Mouse (Mus musculus) A20 (cell line): ENCODE results near the gene Fam196b.
A peak's percentile ranks its signal among the peaks of the same experiment; 100 is the strongest.

Experiments used
- DNase-seq: peaks from one replicate; pipeline ENCODE4 v3.0.0-alpha.2; 2011; ENCODE audit warnings: low read depth, low spot score

The Fam196b gene

DNA sequence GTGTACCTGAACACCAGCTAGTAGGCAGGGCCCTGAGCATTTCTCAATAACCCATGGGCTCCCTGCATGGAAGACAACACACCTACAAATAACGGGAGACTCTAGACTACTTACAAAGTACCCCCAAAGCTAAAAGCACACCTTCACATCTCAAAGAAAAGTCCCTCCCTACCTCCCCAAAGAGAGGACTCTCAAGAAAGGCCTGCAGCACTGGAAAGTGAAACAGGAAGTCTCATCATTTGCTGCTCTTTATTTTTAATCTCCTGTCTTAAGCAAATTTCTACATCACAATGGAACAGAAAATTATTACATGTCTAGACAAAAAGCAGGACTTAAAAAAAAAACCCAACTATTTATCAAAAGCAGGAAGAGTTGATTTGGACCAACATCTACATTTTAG is 90.7 kb downstream of the Fam196b start:
- peak; percentile 78 for DNase-seq

- DNase-seq, result peak; percentile 11
These were observed 91.7 kb downstream of the Fam196b start for GRCm38 (mm10) chr11:34406309-34406708.

DNA sequence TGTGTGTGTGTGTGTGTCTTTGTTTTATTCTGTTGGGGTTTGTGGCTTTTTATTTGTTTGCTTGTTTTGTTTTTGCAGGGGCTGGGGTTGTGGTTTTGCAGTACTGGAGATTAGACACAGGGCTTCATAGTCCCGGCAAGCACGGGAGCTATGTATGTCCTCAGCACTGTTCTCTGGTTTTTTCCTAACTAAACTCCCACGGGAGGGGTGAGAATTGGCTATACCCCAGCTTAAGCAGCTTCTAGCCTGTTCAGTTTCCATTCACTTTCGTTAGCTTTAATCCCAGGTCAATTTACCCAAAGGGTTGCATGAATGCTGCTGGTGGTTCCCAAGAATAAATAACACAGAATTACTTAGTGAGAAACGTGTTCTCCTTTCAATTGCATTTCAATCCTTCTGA is 92.2 kb downstream of the Fam196b start:
- DNase-seq, result peak; percentile 7

DNA sequence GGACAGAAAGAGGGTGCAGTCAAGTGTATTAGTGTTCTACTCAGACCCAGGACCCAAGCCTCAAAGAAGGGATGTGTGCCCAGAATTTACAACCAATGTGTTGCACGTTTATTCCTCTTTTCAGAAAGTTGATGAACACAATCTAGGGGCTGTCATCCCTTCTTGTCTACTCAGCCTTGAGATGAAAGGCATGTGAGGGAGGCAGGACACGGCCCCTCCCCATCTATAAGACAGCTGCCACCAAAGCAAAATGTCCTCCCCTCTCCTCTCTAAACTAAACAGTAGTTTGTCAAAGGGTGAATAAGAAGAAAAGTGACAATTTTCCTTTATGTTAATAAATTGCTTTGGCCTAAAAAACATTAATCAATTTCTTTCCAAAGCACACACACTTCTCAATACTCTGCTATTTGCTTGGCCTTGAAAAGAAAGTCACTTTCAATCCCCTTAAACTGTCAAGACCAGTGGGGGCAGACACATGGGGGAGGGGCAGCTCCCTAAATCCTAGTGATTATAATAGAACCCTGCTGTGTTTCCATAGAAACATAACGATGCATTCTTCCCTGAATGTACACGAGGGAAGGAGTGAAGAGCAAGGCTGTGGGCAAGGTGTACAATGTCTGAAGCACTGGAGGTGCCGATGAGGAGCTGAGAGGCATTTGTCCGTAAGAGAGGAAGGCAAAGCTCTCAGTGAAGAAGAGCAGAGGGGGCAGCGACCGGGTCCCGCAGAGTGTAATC is 101.4 kb downstream of the Fam196b start:
- DNase-seq, result no peak

GRCm38 (mm10) chr11:34416619-34416979 is 102.0 kb downstream of the Fam196b start:
- no peak for DNase-seq

- no peak for DNase-seq
These were observed 106.4 kb downstream of the Fam196b start for GRCm38 (mm10) chr11:34421061-34421460.

GRCm38 (mm10) chr11:34424546-34424945 is 109.9 kb downstream of the Fam196b start:
- no peak for DNase-seq

- no peak for DNase-seq
These were observed 112.6 kb downstream of the Fam196b start for GRCm38 (mm10) chr11:34427212-34427611.

DNA sequence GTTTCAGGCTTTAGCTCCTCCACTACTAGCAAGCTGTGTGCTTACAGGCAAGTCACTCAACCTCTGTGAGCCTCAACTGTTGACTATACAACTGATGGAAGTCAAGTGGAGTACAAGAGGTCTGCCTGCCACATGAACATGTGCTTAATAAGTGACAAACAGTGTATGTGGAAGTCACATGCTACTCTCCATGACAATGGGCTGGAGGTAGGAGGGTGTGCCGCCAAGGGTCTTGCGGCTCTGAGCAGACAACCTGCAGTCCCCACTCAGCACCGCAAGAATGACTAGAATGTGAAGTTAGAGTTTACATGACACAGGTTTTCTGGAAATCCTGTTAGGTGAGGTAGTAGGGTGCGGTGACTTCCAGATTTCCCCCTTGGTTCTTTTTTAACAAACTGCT is 116.3 kb downstream of the Fam196b start:
- no peak for DNase-seq

DNA sequence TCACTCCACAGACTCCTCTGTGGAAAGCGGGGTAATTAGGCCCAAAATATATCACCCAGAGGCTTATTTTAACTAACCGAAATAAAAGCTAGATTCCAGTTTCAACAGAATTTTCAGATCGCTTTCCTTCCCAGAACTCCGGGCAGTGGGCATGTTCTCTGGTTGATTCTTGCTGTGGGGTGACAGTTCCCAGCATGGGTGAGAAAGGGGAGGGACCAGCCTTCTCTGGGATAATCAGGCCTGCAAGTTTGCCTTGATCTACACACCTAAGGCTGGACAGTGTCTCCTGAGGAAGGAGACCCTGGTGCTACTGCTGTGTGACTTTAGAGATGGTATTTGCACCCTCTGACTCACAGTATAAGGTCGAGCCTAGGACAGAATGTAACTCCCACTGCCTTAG is 116.7 kb downstream of the Fam196b start:
- DNase-seq, result no peak

GRCm38 (mm10) chr11:34431978-34432377 is 117.4 kb downstream of the Fam196b start:
- DNase-seq, result no peak

GRCm38 (mm10) chr11:34437446-34437845 is 122.8 kb downstream of the Fam196b start:
- DNase-seq, result no peak

DNA sequence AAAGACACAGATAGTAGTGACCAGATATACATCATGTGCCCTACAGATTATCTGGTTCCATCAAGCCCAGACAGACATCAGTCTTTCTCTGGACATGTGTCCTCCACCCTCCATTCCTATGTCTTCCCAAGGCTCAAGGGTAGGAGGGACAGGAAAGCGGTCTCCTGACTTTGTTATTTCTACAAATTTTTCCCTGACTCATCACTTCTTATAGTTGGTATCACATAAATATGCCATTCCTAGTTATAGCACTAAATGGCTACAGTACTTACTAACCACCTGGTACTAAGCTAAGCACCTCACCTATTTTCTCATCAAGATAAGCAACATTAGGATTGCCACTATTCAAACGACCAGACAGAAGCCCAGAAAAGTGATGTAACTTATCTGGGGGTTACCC is 123.8 kb downstream of the Fam196b start:
- DNase-seq, result no peak

DNA sequence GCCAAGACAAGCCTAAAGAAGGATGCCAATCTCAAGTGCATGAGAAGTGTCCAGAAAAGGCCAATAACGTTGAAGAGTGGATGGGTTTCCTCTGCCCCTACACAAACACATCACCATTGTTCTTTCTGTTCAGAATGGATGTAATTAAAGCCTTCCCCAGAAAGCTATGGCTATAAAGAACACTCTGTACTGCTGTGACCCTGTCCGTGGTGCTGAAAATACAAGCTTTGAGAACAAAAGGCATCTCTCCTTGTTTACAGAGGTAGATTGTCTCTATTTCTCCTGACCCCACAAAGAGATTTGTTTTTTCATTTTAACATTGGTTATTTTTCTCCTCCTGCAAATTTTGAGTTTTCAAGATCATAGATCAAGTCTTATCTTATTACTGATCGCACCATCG is 133.3 kb downstream of the Fam196b start:
- peak; percentile 35 for DNase-seq

GRCm38 (mm10) chr11:34449944-34450343 is 135.3 kb downstream of the Fam196b start:
- no peak for DNase-seq

DNA sequence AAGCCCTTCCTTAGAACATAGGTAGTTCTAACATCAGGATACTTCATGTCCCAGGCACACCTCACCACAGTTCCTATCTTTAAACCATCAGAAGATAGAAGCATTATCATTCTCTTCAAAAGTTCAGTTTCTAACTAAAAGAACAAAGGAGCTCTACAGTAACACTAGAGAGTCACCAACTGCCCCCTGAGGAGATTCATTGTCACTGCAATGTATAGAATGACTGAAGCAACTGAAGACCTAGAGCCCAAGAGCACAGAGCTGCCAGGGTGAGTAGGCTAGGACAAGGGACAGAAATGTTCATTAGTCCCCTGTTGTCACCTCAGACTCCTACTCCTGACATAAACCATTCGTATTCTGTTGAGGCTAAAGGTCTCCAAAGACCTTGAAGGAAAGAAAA is 152.4 kb downstream of the Fam196b start:
- no peak for DNase-seq

GRCm38 (mm10) chr11:34468571-34468970 is 153.9 kb downstream of the Fam196b start:
- DNase-seq, result no peak

GRCm38 (mm10) chr11:34469792-34470191 is 155.2 kb downstream of the Fam196b start:
- no peak for DNase-seq
